Mouse (Mus musculus) lung, adult 2 months (tissue): ENCODE measurements around the gene Krt35. TPM values are rescaled to one million over a fixed set of nuclear protein-coding genes. Genes with fewer than 3 reads are reported as not detected.

ENCODE experiments used
- DNase-seq: peaks from one replicate; pipeline ENCODE4 v3.0.0; 2022
- H3K4me1 ChIP-seq: fragments of 200-500 bp; 2 replicates; pipeline ENCODE4 v1.6.1; 2011; ENCODE audit warnings: low read length; ENCODE audit not compliant: control insufficient read depth, insufficient read depth
- H3K4me3 ChIP-seq: fragments of 200-500 bp; replicated peaks from 2 replicates; pipeline ENCODE3; 2011; ENCODE audit warnings: low read depth, mild to moderate bottlenecking, control low read depth, low read length; ENCODE audit errors: extremely low read depth
- CTCF ChIP-seq: fragments of 200-500 bp; IDR thresholded peaks from 2 replicates; pipeline ENCODE4 v1.5.1; 2011; ENCODE audit warnings: mild to moderate bottlenecking, low read length, control low read depth; ENCODE audit not compliant: insufficient read depth
- POLR2A ChIP-seq: fragments of 200-500 bp; IDR thresholded peaks from 2 replicates; pipeline ENCODE4 v1.6.1; 2011; ENCODE audit warnings: low read depth, mild to moderate bottlenecking, control low read depth, low read length, borderline replicate concordance; ENCODE audit errors: extremely low read depth
- WGBS: fragments of 180-500 bp; shearing (Covaris S2); methylation state at CpG from one replicate; pipeline ENCODE4 v1.1.7; 2018; 5-methylcytosine and 5-hydroxymethylcytosine counted together
- polyA plus RNA-seq: library from polyadenylated mRNA; depleted of rRNA; stranded (reverse); fragments of >200 nt; gene quantifications from 2 replicates; pipeline ENCODE4 v1.2.3, GENCODE M21; 2012

Gene Krt35
- polyA plus RNA-seq, 1 experiment: 0.22 TPM

DNA sequence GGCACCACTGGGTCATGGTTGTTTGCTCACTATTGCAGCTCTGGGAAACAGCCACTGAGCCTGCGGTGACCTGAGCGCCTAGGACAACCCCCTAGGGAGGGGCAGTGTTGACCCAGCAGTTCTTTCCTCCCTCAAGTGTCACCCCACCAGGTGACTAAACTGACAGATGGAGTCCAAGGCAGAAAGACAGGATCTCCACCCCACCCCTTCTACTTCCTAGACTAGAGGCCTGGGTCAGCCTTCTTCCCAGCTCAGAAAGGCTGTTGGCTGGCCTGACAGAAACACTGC lies 17.6 kb upstream of the Krt35 start:
- no peak for TF ChIP-seq POLR2A
- TF ChIP-seq CTCF: no peak
- Histone ChIP-seq H3K4me1 (0 out of 2 replicates have a peak, but pooled peaks cover 2% of the 10 kb centered on the region), H3K4me3 (no peak overlapping the region)
- WGBS: 59% methylated on average over 2 of the region's 2 CpGs
- DNase-seq: peak; percentile 13

GRCm38 (mm10) chr11:100112935-100113741 lies 17.1 kb upstream of the Krt35 start:
- WGBS: 63% methylated on average over 11 of the region's 11 CpGs
- 0 out of 2 replicates have a peak, but pooled peaks cover 2% of the 10 kb centered on the region for H3K4me1 ChIP-seq
- DNase-seq: no peak
- H3K4me3 ChIP-seq: no peak overlapping the region
- TF ChIP-seq CTCF: no peak
- no peak for TF ChIP-seq POLR2A

DNA sequence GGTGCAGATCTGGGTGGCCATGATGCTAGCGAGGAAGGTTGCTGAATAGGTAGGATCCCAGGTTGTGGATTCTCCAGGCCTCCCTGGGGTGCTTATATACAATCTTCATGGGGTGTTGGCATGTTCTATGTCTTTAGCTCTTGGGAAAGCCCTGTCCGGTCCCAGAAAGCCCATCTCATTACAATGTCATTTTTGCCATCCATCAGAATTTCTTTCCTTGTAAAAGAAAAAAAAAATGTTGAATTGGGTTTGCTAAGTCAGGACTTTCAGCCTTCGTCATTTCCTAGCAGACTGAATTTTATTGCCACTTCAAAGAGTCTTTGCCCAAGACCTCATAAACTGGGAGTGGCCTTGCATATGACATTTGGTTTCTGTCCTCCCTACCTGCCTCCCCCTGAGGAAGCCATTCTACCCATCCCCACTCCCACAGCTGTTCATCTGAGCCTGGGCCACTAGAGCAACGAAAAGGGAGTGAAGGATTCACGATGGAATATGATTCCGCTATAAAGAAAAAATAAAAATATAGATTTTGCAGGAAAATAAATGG lies 9.6 kb upstream of the Krt35 start, which contains the start of gene Krt36:
Krt36 (minus strand) TSS at position 51 of the 547 bp plus-strand sequence.
- Histone ChIP-seq H3K4me3 (no peak within 1 kb of the TSS), H3K4me1 (no peaks in the 10 kb centered on the region)
- DNase-seq: no peak
- TF ChIP-seq POLR2A (no peak), CTCF (no peak)
- WGBS: 81% methylated on average over 6 of the region's 6 CpGs

GRCm38 (mm10) chr11:100102693-100103429 lies 6.8 kb upstream of the Krt35 start:
- 54% methylated on average over 15 of the region's 15 CpGs for WGBS
- no peak for DNase-seq
- no peak for TF ChIP-seq POLR2A
- TF ChIP-seq CTCF: no peak
- no peaks in the 10 kb centered on the region for H3K4me1 ChIP-seq
- H3K4me3 ChIP-seq: no peak overlapping the region

- Histone ChIP-seq H3K4me3 (no peak overlapping the region), H3K4me1 (no peaks in the 10 kb centered on the region)
- TF ChIP-seq CTCF: no peak
- no peak for TF ChIP-seq POLR2A
- 74% methylated on average over 4 of the region's 4 CpGs for WGBS
- no peak for DNase-seq
These were observed 4.3 kb upstream of the Krt35 start for GRCm38 (mm10) chr11:100100391-100100790.

GRCm38 (mm10) chr11:100097819-100098218 lies 1.8 kb upstream of the Krt35 start:
- no peaks in the 10 kb centered on the region for H3K4me1 ChIP-seq
- TF ChIP-seq POLR2A: no peak
- TF ChIP-seq CTCF: no peak
- no peak overlapping the region for H3K4me3 ChIP-seq
- DNase-seq: no peak
- WGBS: 59% methylated on average over 9 of the region's 9 CpGs

DNA sequence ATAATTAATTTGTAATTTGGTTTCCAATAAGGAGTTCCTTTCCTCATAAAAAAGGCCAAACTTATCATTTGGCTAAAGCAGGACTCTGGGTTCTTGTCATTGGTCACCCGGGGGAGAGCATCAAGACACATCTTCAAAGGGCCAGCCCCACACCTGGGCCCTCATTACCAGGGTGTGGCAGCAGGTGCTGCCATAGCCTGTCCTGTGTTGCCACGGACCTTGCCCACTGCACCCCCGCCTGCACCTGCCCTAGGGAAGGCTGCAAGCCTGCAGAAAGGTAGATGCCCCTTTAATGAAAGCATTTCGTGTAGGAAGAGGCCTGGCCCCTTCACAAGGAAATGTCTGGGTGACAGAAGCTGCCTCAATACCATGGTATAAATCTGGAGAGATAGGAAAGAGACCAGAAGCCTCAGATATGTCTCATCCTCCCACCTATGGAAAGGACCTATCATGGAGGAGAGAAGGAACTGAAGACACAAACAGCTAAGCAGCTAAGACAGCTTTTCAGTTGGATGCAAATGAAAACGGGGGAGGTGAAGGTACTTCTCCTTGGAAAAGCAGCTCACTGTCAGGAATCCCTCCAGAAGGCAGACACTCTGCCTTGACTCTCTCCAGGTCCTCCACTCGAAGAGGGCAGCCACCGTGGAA lies 7.5 kb downstream of the Krt35 start:
- H3K4me3 ChIP-seq: no peak overlapping the region
- H3K4me1 ChIP-seq: no peaks in the 10 kb centered on the region
- no peak for DNase-seq
- 61% methylated on average over 7 of the region's 7 CpGs for WGBS
- TF ChIP-seq POLR2A (no peak), CTCF (no peak)

GRCm38 (mm10) chr11:100087861-100088260 lies 8.2 kb downstream of the Krt35 start, which contains the start of gene Krt32:
Gene Krt32, minus strand, starts transcription at chr11:100088226.
- WGBS: 76% methylated on average over 10 of the region's 10 CpGs
- no peak for DNase-seq
- TF ChIP-seq CTCF: no peak
- no peak for TF ChIP-seq POLR2A

DNA sequence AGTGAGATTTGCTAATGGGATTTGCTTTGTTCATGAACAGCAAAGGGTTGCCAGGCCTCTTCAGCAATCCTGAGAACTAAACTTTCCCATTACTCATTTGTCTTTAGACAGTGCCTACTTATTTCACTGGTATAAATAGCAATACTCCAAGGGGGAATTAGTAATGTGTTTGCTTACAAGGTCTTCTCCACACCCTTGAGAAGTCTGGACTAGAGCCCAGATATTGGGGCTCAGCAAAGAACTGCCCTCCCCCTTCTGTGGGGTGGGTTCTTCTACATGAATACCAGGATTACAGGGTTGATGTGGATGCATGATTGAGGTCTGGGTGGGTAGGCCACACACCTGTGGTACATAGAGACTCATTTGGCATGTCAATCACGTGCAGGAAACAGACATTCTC lies 22.2 kb downstream of the Krt35 start:
- WGBS: 50% methylated on average over 1 of the region's 1 CpGs
- no peaks in the 10 kb centered on the region for H3K4me1 ChIP-seq
- no peak overlapping the region for H3K4me3 ChIP-seq
- no peak for DNase-seq
- TF ChIP-seq POLR2A: no peak
- TF ChIP-seq CTCF: no peak

More at GRCm38 (mm10) chr11:100087861-100088260, 8.2 kb downstream of the Krt35 start, which contains the start of gene Krt32:
- no peaks in the 10 kb centered on the region for H3K4me1 ChIP-seq
- no peak within 1 kb of the TSS for H3K4me3 ChIP-seq
